Mouse (Mus musculus) liver, embryonic 15.5 days (tissue): ENCODE results near the gene Rasef. TPM values are rescaled to one million over a fixed set of nuclear protein-coding genes. Genes with fewer than 3 reads are reported as not detected.

Experiments
- ATAC-seq: fragments of 200-750 bp; cut with Nextera tagmentation; 2 replicates; pipeline ENCODE4 v1.8.0; 2017; ENCODE audit warnings: moderate number of reproducible peaks, mild to moderate bottlenecking, moderate library complexity; ENCODE audit not compliant: insufficient read depth
- H3K27ac ChIP-seq: fragments of 300-500 bp; sonication (generic); replicated peaks from 2 replicates; pipeline ENCODE4 v1.5.1; 2015; ENCODE audit warnings: mild to moderate bottlenecking, inconsistent platforms
- H3K27me3 ChIP-seq: fragments of 300-500 bp; sonication (generic); 2 replicates; pipeline ENCODE4 v1.6.1; 2015; ENCODE audit warnings: mild to moderate bottlenecking, inconsistent platforms
- H3K36me3 ChIP-seq: fragments of 300-500 bp; sonication (generic); replicated peaks from 2 replicates; pipeline ENCODE4 v1.6.1; 2015; ENCODE audit warnings: moderate library complexity, mild to moderate bottlenecking, inconsistent platforms
- H3K4me1 ChIP-seq: fragments of 300-500 bp; sonication (generic); replicated peaks from 2 replicates; pipeline ENCODE4 v1.6.1; 2015; ENCODE audit warnings: inconsistent platforms
- H3K4me2 ChIP-seq: fragments of 300-500 bp; sonication (generic); 2 replicates; pipeline ENCODE4 v1.6.1; 2015; ENCODE audit warnings: moderate library complexity, mild to moderate bottlenecking, inconsistent platforms
- H3K4me3 ChIP-seq: fragments of 300-500 bp; sonication (generic); replicated peaks from 2 replicates; pipeline ENCODE4 v1.5.1; 2015; ENCODE audit warnings: mild to moderate bottlenecking, inconsistent platforms
- H3K9ac ChIP-seq: fragments of 300-500 bp; sonication (generic); 2 replicates; pipeline ENCODE4 v1.6.1; 2015; ENCODE audit warnings: moderate library complexity, mild to moderate bottlenecking, inconsistent platforms
- H3K9me3 ChIP-seq: fragments of 300-500 bp; sonication (generic); replicated peaks from 2 replicates; pipeline ENCODE4 v1.6.1; 2016; ENCODE audit warnings: inconsistent platforms
- WGBS: fragments of 180-500 bp; shearing (Covaris S2); methylation state at CpG from one replicate; pipeline ENCODE4 v1.1.7; 2015; ENCODE audit warnings: mixed read lengths; ENCODE audit not compliant: insufficient replicate concordance; 5-methylcytosine and 5-hydroxymethylcytosine counted together
- polyA plus RNA-seq: library from polyadenylated mRNA; unstranded; fragments of >200 nt; fragmentation: Nextera tagmentation; extraction: Ambion mirVana; gene quantifications from 2 replicates; pipeline ENCODE4 v1.2.1, GENCODE M21; 2015

The Rasef gene
- polyA plus RNA-seq = 0.03 and 0.07 TPM in 2 replicates

DNA sequence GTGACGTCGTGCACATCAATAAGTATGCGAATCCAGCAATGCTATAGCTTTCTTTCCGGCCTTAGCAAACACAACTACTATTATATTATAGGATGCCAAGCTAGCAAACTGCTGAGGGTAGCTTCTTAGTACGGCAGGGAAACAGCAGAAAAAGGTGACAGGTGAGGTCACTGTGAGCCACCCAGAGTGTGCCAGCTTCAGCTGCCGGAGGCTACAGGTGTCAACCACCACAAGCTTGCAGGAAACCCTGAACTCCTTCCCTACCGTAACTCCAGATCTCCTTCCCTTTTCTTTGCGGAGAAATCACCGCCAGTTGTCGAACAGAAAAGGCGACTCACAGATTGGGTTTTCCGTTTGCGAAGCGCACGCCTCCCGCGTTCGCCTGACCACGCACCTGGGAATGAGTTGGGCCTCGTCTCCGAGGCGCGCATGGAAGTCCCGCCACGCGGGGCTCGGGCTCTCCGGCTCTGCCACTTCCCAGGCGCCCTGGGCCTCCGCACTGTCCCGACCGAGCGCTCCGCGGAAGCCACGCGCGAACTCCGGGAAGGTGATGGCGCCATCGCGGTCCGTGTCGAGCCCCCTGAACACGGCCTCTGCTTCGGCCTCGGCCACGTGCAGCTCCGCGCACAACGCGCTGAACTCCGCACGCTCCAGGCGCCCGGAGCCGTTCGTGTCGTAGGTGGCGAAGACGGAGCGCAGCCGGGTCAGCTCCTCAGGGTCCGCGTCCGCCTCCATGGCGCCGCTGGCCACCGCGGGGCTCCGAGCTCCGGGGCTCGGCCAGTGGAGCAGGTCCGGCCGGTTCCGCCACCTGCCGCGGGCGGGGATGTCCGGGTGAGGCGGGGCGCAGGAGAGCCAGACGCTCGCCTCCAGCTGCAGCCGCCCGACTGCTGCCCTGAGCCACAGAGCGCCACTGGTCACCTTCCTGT lies at the start of gene Rasef:
Rasef (minus strand) TSS at position 735 of the 926 bp plus-strand sequence.
- no peak within 1 kb of the TSS for H3K27ac ChIP-seq
- no peak for ATAC-seq

GRCm38 (mm10) chr4:73826587-73826986 lies 35.8 kb upstream of the Rasef start:
- Histone ChIP-seq H3K4me3 (no peak overlapping the region), H3K4me1 (no peaks in the 10 kb centered on the region), H3K36me3 (no peaks in the 10 kb centered on the region), H3K27ac (no peak overlapping the region), H3K27me3 (no peaks in the 10 kb centered on the region), H3K9ac (no peak overlapping the region), H3K4me2 (no peak overlapping the region), H3K9me3 (no peaks in the 10 kb centered on the region)
- ATAC-seq = no peak
- 58% methylated on average over 3 of the region's 3 CpGs for WGBS

More for the DNA sequence above, at the start of gene Rasef:
- Histone ChIP-seq H3K4me3 (peak within 1 kb of the TSS; percentile 18), H3K9me3 (no peaks in the 10 kb centered on the region), H3K9ac (no peak within 1 kb of the TSS), H3K36me3 (no peaks in the 10 kb centered on the region), H3K27me3 (peaks cover 11% of the 10 kb centered on the region), H3K4me1 (no peaks in the 10 kb centered on the region), H3K4me2 (peak within 1 kb of the TSS; percentile 45)
- 4% methylated on average over 86 of the region's 87 CpGs for WGBS

DNA sequence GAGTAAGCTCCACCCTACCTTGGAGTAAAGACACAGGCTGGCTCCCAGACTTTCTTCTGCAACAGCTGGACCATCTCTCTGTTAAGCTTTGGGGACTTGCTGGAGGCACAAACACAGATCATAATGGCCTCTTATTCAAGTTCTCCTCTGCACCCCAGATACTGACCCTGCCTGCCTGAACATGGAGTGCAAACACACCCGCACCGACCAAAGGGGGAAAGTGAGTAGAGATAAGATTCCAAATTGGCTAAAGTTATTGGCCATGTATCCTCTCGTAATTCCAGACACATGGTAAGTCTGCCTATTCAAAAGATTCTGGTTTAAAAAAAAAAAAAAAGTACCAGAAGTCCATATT lies 369 bp upstream of the Rasef start:
- Histone ChIP-seq H3K4me2 (peak overlapping the region; percentile 45), H3K4me3 (0 out of 2 replicates have a peak overlapping the region, but pooled peaks have one; percentile 18), H3K9me3 (no peaks in the 10 kb centered on the region), H3K4me1 (no peaks in the 10 kb centered on the region), H3K27me3 (peaks cover 11% of the 10 kb centered on the region), H3K27ac (no peak overlapping the region), H3K9ac (no peak overlapping the region), H3K36me3 (no peaks in the 10 kb centered on the region)
- ATAC-seq = no peak
- WGBS = 36% methylated on average over 3 of the region's 3 CpGs

GRCm38 (mm10) chr4:73789534-73789933 lies 1.3 kb downstream of the Rasef start:
- Histone ChIP-seq H3K4me1 (no peaks in the 10 kb centered on the region), H3K9ac (no peak overlapping the region), H3K4me2 (no peak overlapping the region), H3K27me3 (peaks cover 11% of the 10 kb centered on the region), H3K4me3 (no peak overlapping the region), H3K27ac (no peak overlapping the region), H3K9me3 (no peaks in the 10 kb centered on the region), H3K36me3 (no peaks in the 10 kb centered on the region)
- 32% methylated on average over 6 of the region's 6 CpGs for WGBS
- ATAC-seq = no peak

GRCm38 (mm10) chr4:73788076-73788730 lies 2.6 kb downstream of the Rasef start:
- Histone ChIP-seq H3K9ac (no peak overlapping the region), H3K4me3 (no peak overlapping the region), H3K9me3 (no peaks in the 10 kb centered on the region), H3K27ac (no peak overlapping the region), H3K4me2 (no peak overlapping the region), H3K36me3 (no peaks in the 10 kb centered on the region), H3K4me1 (no peaks in the 10 kb centered on the region), H3K27me3 (peaks cover 11% of the 10 kb centered on the region)
- ATAC-seq = no peak
- 52% methylated on average over 7 of the region's 7 CpGs for WGBS

GRCm38 (mm10) chr4:73784147-73784546 lies 6.6 kb downstream of the Rasef start:
- Histone ChIP-seq H3K9me3 (no peaks in the 10 kb centered on the region), H3K4me1 (no peaks in the 10 kb centered on the region), H3K4me3 (no peak overlapping the region), H3K27me3 (no peaks in the 10 kb centered on the region), H3K36me3 (no peaks in the 10 kb centered on the region), H3K9ac (no peak overlapping the region), H3K27ac (no peak overlapping the region), H3K4me2 (no peak overlapping the region)
- 17% methylated on average over 1 of the region's 1 CpGs for WGBS
- no peak for ATAC-seq

- Histone ChIP-seq H3K9ac (no peak overlapping the region), H3K4me2 (no peak overlapping the region), H3K4me1 (no peaks in the 10 kb centered on the region), H3K9me3 (no peaks in the 10 kb centered on the region), H3K4me3 (no peak overlapping the region), H3K27ac (no peak overlapping the region), H3K27me3 (no peaks in the 10 kb centered on the region), H3K36me3 (no peaks in the 10 kb centered on the region)
- no peak for ATAC-seq
- 68% methylated on average over 3 of the region's 3 CpGs for WGBS
Measured at GRCm38 (mm10) chr4:73781061-73781460, 9.7 kb downstream of the Rasef start.

- 49% methylated on average over 2 of the region's 2 CpGs for WGBS
- Histone ChIP-seq H3K4me2 (no peak overlapping the region), H3K9me3 (no peaks in the 10 kb centered on the region), H3K4me1 (no peaks in the 10 kb centered on the region), H3K9ac (no peak overlapping the region), H3K4me3 (no peak overlapping the region), H3K27me3 (no peaks in the 10 kb centered on the region), H3K27ac (no peak overlapping the region), H3K36me3 (no peaks in the 10 kb centered on the region)
- no peak for ATAC-seq
Measured at GRCm38 (mm10) chr4:73775266-73775665, 15.5 kb downstream of the Rasef start.

DNA sequence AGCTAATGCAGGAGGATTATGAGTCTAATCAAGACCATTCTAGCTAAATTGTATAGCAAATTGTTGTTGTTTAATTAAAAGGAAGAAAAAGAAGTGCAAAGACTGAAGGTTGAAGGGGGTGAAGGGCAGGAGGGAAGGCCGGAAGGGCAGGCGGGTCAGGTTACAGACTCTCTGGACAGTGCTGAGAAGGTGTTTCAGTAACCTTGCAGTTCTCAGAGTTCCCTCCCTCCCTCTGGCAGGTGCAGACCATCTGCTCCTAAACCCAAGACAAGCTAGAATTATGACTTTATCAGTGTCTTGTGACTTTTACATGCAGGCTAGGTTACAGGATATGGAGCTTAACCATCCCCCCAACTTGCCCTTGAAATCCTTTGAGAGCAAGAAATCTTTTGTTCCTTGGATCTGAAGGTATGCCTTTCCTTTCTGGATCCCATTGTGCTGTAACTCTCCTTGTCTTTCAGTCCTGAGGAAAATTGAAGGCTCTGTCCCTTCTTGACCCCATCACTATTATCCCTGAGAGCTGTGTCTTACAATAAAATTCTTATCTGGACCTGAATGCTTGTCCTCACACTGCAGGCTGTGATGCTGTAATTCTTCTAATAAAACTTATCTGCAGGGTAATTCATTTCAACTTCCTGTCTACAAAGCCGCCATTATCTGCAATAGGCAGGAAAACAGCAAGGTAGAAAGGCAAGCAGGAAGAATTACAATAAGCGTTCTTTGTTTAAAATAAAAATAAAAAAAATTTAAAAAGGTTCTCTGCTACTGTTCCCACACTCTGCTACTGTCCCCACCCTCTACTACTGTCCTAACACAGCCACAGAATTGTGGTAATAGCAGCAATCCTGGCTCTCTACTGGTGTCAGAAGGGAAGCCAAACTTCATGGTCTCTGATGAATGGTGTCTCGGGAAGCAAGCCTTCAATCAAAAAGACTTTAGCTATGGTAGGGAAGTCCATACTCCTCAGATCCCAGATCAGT lies 16.7 kb downstream of the Rasef start:
- Histone ChIP-seq H3K4me2 (no peak overlapping the region), H3K36me3 (no peaks in the 10 kb centered on the region), H3K9me3 (no peaks in the 10 kb centered on the region), H3K27ac (no peak overlapping the region), H3K4me3 (no peak overlapping the region), H3K4me1 (no peaks in the 10 kb centered on the region), H3K9ac (no peak overlapping the region), H3K27me3 (no peaks in the 10 kb centered on the region)
- ATAC-seq = no peak
- 39% methylated on average over 5 of the region's 5 CpGs for WGBS

GRCm38 (mm10) chr4:73772028-73772427 lies 18.8 kb downstream of the Rasef start:
- Histone ChIP-seq H3K9me3 (no peaks in the 10 kb centered on the region), H3K4me3 (no peak overlapping the region), H3K27ac (no peak overlapping the region), H3K4me2 (no peak overlapping the region), H3K9ac (no peak overlapping the region), H3K4me1 (no peaks in the 10 kb centered on the region), H3K27me3 (no peaks in the 10 kb centered on the region), H3K36me3 (no peaks in the 10 kb centered on the region)
- ATAC-seq = no peak

- no peaks in the 10 kb centered on the region for H3K36me3 ChIP-seq
- H3K4me3 ChIP-seq = no peak overlapping the region
- no peak overlapping the region for H3K9ac ChIP-seq
- ATAC-seq = no peak
- H3K4me1 ChIP-seq = no peaks in the 10 kb centered on the region
- H3K27me3 ChIP-seq = no peaks in the 10 kb centered on the region
- H3K4me2 ChIP-seq = no peak overlapping the region
- H3K27ac ChIP-seq = no peak overlapping the region
- H3K9me3 ChIP-seq = no peaks in the 10 kb centered on the region
Measured at GRCm38 (mm10) chr4:73770592-73770991, 20.2 kb downstream of the Rasef start.
